Mouse (Mus musculus) left cerebral cortex, postnatal 25 days (tissue): ENCODE measurements at regions not wholly inside any gene's neighbourhood (a gene's known extent, or its start where the extent isn't known, plus 50 kb on each side); places are given as distances from the start of the nearest gene placed in this dataset.

Source experiments
- DNase-seq, 2 experiments: peaks; one replicate each; pipeline ENCODE4 v3.0.0; 2022; ENCODE audit warnings: low spot score in 2 of 2, mixed read lengths in 1 of 2
- intact Hi-C: fragments of 180-260 bp; cut with DNase I; formaldehyde crosslinking; loops from one replicate; pipeline ENCODE4 v1.15.1; 2025

DNA sequence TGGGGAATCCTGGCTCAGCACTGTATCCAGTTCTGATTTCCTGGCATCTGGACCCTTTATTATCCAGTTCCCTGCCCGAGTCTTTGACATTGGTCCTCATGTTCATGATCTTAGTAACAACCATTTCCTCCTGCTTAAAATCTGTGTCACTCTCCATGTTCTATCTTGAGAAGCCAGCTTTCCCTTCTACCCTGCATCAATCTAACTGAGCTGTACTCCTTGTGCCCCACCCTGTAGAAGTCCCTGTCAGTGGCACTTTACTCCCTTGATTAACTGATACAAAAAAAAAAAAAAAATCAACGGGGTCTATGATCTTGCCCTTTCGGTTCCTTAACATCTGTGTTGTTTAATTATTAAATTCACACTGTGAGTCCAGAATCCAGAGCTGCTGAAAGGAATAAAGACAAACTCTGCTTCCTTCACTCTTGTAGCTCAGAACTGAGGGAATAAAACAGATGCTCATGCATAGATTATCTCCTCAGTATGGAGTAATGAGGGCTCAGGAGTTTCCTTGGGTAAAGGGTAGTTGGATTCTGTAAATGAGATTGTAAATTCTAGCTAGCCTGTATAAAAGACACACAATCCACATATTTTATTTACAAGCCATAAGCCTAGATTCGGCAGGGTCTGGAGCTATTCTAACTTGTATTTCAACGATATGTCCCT, 342.6 kb upstream of the Nr5a2 start:
- DNase-seq = peak in 1 of 2 experiments; percentile 35
- intact Hi-C loops = no loop called here

GRCm38 (mm10) chr1:137297780-137298569, 337.7 kb upstream of the Nr5a2 start:
- intact Hi-C loops = loop anchor here (10.0 kb wide), 1 partner anchor 743 kb away; no protein-coding TSS in a partner anchor
- peak in 1 of 2 experiments; percentile 39 for DNase-seq

DNA sequence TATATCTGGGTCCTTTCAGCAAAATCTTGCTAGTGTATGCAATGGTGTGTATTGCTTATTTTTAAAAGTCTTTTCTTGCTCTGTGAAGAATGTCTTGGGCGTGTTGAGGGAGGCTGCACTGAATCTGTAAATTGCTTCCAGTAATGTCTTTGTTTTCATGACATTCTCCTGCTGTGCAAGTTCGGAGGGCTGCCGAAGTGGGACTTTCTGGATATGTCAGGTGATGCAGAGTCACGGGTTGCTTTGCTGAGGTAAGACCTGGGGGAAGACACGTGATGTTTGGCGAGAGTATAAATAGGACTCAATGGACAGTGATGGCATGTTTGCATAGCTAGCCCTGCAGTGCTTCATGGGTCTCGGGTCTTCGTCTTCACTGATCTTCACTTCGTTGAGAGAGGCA, 329.2 kb upstream of the Nr5a2 start:
- intact Hi-C loops = no loop called here
- no peak for DNase-seq

DNA sequence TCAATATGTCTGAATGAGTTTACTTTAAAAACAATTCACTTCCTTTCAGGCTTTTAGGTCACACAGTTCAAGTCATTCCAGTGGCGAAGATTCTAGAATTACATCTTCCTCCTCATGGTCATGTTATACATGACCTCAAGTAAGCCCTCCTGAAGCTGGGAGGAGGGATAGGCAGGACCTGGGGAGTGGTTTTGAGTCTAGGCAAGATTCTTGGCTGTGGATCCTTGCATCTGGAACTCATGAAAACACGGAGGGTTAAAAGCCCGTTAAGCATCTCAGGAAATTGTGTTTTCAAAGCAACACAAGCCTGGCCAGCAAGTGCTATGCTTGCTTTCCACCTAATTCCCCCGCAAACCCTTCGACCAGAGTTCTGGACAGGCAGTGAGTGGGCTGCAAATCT, 323.0 kb upstream of the Nr5a2 start:
- DNase-seq = no peak
- intact Hi-C loops = no loop called here

GRCm38 (mm10) chr1:137282457-137282856, 322.2 kb upstream of the Nr5a2 start:
- no peak for DNase-seq
- intact Hi-C loops = no loop called here

- intact Hi-C loops = no loop called here
- no peak for DNase-seq
Measured at GRCm38 (mm10) chr1:137280391-137281386, 320.4 kb upstream of the Nr5a2 start.

DNA sequence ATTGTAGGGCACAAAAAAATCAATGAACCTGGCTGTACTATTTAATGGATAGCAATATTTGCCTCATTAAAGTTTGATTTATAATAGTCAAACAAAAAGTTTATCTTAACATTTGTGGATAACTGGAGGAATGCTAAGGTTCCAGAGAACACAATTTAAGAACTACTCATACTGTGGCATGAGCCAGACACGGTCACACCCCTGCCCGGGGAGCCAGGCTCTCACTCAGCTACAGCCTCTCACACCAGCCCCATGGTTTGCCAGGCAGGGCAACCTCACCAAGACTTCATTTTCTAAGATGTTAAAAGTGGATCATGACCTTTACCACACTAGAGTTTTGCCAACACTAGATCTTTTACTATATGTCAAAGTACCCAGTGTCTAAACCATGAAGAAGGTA, 319.7 kb upstream of the Nr5a2 start:
- intact Hi-C loops = no loop called here
- no peak for DNase-seq

DNA sequence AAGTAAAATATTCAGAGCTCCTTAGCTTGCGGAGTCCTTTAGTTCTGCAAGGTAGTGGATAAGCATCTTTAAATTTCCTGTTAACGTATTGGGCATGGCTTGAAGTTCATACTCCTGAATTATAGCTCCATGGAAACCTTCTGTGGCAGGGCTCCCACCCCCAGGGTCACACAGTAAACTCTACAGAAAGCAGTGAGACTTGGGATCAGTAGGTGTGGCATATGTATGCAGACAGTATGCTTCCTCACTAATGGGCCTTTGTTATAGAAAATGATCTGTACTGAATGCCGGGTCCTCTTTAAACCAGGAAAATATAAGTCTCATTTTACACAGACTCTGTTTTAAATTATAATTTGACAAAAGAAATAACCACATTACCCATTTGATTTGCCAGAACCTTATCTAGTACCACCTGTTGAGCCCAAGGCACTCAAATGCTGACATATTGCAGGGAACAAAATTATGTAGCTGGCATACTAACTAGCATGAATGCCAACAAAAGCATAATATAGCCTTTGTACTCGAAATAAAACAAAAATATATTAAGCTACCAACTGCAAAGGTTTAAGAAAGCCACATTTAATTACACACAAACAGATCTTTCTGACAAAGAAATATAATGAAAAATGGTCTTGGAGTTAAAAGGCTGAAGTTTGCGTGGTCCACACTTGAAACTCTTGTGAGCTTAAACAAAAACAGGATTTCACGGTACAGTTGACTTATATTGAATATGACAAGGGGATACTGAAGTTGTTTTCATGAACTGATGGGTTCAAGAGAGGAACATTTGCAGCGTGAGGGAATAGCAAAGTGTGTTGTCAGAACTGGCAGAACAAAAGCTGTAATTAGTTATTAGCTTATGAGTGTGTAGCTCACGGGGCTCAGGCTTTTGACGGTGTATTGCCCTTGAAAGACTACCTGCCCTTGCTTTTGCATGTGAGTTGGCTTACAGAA, 310.7 kb upstream of the Nr5a2 start:
- intact Hi-C loops = no loop called here
- no peak for DNase-seq

DNA sequence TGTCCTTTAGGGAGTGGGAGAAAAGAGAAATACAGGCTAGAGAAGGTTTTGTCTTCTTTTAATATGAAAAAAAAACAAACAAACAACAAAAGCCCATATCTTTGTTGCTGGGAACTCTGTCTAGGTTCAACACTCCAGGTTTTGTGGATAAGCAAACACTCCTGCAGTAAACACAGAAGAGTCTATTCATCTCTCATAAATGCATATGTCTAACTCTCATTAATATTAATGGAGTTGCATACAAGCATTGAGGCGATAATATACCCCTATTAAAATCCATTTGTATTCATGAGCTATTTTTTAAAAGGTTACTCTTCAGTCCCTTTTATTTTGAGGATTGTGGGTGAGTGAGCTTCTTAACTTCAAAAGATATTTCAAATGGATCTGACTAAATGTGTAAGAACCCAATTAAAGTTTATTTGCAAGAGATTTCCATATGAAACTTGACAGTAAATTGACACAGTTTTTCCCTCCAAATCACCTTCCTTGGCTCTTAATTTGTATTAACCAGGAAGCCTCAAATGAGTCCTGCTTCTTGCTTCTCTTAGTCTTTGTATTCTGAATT, 302.6 kb upstream of the Nr5a2 start:
- no peak for DNase-seq
- intact Hi-C loops = no loop called here

DNA sequence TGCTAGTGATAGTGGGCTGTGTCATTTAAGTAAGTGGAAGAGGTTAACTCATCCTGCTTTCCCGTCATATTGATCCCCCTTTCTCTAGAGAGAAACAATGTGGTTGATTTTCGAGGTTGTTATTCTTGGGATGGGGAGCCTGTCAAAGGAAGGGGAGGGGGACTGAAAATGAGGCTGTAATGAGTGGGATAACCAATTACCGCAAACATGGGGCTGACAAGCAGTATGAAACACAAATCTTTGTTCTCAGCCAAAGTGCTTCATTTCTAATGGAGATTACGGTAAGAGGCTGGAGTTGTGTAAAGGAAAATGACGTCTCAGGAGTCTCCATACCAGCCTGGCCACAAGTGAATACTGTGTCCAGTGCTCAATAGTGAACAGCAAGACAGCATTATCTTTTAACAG, 301.9 kb upstream of the Nr5a2 start:
- DNase-seq = no peak
- intact Hi-C loops = no loop called here

DNA sequence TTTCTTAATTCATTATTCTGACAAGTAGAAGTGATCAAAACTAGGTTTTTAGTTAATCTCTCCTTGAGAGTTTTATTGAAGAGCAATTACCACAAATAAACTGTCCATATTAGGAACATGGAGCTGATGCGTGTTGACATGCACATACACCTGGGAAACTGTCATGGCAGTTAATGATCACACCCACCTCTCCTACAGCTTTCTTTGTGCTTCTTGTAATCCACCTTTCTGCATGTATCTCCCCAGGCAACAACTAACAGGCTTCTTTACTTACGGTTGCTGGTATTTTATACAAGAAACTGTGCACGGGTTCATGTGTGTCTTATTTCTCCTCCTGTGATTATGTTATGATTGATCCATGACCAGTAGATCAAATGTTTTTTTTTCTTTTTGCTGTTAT, 296.0 kb upstream of the Nr5a2 start:
- no peak for DNase-seq
- intact Hi-C loops = no loop called here

DNA sequence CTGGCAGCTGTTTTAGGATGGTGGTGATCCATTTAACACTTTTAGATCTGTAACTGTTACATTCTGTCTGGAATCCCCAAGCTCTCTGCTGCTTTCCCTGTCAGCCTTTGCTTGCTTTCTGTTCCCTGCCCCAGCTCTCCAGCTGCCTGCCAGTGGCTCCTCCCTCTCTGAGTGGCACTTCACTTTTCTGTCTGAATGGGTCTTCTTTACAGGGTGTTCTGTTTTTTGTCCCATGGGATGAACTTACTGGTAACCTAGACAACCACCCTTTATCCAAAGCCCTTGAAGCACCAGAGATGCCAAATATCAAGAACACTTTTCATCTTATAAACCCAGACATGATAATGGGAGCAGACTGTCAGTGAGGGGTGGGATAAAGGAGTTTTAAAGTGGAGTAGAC, 294.8 kb upstream of the Nr5a2 start:
- DNase-seq = no peak

GRCm38 (mm10) chr1:137254634-137255033, 294.4 kb upstream of the Nr5a2 start:
- intact Hi-C loops = no loop called here
- DNase-seq = no peak

More for the DNA sequence above, 294.8 kb upstream of the Nr5a2 start:
- intact Hi-C loops = no loop called here

GRCm38 (mm10) chr1:137227098-137227485, 266.8 kb upstream of the Nr5a2 start:
- intact Hi-C loops = loop anchor here (5.0 kb wide), 2 partner anchors 445 to 485 kb away; no protein-coding TSS in a partner anchor
- DNase-seq = no peak

DNA sequence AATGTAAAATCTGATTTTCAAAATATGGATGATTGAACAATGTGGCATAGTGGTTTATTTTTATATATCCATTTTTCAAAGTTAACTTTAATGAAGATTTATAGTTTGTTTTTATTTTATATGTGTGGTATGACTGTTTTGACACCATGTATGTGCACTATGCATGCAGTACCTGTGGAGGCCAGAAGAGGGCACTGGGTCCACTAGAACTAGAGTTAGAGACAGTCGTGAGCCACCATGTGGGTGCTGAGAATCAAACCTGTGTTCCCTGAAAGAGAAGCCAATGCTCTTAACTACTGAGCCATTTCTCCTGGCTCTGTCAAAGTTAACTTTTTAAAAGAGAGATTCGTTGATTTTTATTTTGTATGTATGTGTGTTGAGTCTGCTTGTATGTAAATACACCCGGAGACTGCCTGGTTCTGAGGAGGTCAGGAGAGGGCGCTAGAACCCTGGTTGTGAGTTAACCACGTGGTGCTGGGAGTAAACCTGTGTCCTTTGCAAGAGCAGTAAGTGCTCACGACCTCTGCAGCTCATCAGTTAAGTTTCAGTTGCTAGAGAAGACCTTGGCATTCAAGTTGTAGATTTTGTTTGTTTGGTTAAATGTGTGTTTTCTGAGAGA, 266.3 kb upstream of the Nr5a2 start:
- intact Hi-C loops = loop anchor here (5.0 kb wide), 2 partner anchors 444 to 484 kb away; no protein-coding TSS in a partner anchor
- no peak for DNase-seq

- DNase-seq = peak; percentile 41 to 82
- intact Hi-C loops = loop anchor here (2.0 to 5.0 kb wide), 3 partner anchors 443 to 675 kb away; no protein-coding TSS in a partner anchor
Measured at GRCm38 (mm10) chr1:137225418-137225817, 265.2 kb upstream of the Nr5a2 start.

GRCm38 (mm10) chr1:137223052-137223451, 262.8 kb upstream of the Nr5a2 start:
- DNase-seq = no peak
- intact Hi-C loops = loop anchor here (5.0 kb wide), 1 partner anchor 276 kb away; no protein-coding TSS in a partner anchor
